Mouse (Mus musculus): ENCODE results near the gene C8g.

DNA sequence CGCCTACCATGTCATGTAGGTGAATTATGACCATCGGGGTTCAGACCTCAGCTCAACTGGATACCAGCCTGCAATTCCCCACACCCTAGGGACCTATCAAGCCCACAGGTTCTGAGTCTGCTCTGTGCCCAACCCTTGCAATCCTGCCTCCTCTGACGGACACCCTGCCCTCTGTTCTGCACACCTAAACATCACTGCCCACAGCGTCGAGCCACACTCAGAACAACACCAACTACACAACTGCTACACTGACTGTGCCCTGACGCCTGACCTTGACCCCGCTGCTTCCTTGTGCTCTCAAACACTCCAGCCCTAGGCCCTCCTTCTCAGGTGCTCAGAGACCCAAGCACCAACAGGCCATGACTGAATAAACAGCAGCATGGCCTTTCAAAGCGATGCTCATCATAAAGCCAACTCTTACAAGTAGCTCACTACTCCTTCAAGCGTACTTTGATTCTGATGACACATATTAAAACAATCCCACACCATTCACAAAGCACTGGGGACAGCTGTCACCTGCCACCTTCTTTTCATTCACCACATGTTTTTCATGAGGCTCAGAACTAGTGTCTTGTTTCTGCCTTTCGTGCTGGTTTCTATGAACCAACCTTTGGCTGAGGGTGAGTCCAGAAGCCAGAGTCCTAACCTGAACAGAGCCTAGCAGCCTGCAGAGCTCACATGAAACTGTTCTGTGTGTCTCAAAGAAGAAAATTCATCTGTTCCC is 40.3 kb upstream of the C8g start:
- TF ChIP-seq GATA1 (IDR thresholded peaks at IDR 0.05; ENCODE audit: low read length): no peak
- TF ChIP-seq TAL1 (IDR thresholded peaks at IDR 0.05; ENCODE audit: low read length): no peak

Data from erythroblast, embryonic 14.5 days (primary cell).